ENCODE assay signal across 19 mouse cellular contexts in the genomic region with DNA sequence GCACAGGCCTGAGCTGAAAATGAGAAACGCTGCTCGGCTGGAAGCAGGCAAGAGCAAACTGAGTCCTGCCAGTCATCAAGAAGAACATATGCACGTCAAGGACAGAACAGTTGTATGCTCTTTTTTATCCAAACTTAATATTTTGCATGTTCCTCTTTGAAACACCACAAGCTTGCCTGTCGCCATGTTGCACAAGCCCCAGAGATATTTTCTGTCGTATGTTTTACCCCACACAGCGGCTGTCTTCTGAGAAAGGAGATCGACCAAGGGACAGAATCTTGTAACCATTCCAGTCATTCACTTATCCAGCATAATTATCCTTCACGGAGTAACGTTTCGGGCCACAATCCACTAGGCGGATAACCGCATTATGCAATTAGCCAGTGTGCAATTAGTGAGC.
"Had no signal": no experiment of that assay in that cellular context is flagged by ENCODE, and none has a peak within 500 bp of the region (broad histone marks: within the 10 kb centered on the region; RNA-seq: fewer than 3 reads in every experiment).

No protein-coding gene starts in this region.

- DNase-seq: kidney, adult 18-20 months; kidney, adult 9 months; kidney, postnatal 14 days; kidney, postnatal 4 days; left cerebral cortex, postnatal 4 days; liver; lung, adult 18-20 months; lung, postnatal 10 days; lung, postnatal 4 days; midbrain, embryonic 14.5 days; right cerebral cortex, adult 18-20 months; right cerebral cortex, postnatal 14 days; right cerebral cortex, postnatal 4 days; thymus, postnatal 36 days had no signal

- H3K27ac ChIP-seq: left cerebral cortex, adult 2 months; limb, embryonic 13.5 days; liver, embryonic 12.5 days; liver, embryonic 15.5 days; lung, embryonic 15.5 days had no signal

- H3K27me3 ChIP-seq: limb, embryonic 13.5 days; liver, embryonic 12.5 days; liver, embryonic 15.5 days; lung, embryonic 15.5 days had no signal

- H3K4me3 ChIP-seq: left cerebral cortex, adult 2 months; limb, embryonic 13.5 days; liver, embryonic 12.5 days; liver, embryonic 15.5 days; lung, embryonic 15.5 days had no signal

- H3K4me1 ChIP-seq: limb, embryonic 13.5 days; liver, embryonic 12.5 days; liver, embryonic 15.5 days had no signal

- H3K9me3 ChIP-seq: limb, embryonic 13.5 days; liver, embryonic 12.5 days; liver, embryonic 15.5 days; lung, embryonic 15.5 days had no signal

- H3K36me3 ChIP-seq: limb, embryonic 13.5 days; liver, embryonic 12.5 days; liver, embryonic 15.5 days; lung, embryonic 15.5 days had no signal
